11 mouse cellular contexts compared by ENCODE assay signal in genomic region chr11:88581375-88581774, GRCm38 (mm10).
DNase-seq lines count a peak whose midpoint lies in the region; ATAC-seq and TF ChIP-seq lines count a peak whose summit lies in the region.
"Had no signal": no experiment of that assay in that cellular context is flagged by ENCODE, and none has a peak within 500 bp of the region (broad histone marks: within the 10 kb centered on the region; RNA-seq: fewer than 3 reads in every experiment).

No protein-coding gene starts in this region.

- no peak overlapping the region for H3K4me3 ChIP-seq in heart, embryonic 13.5 days
- no peak overlapping the region for H3K4me3 ChIP-seq in neural tube, embryonic 11.5 days (ENCODE audit: low read depth, low read length)
- no peak overlapping the region for H3K4me3 ChIP-seq in limb, embryonic 10.5 days
- H3K4me3 ChIP-seq in stomach, embryonic 16.5 days (replicated peaks; ENCODE audit: low read length), result no peak overlapping the region
- no peak overlapping the region for H3K4me3 ChIP-seq in thymus, adult 2 months (ENCODE audit: control insufficient read depth, insufficient read depth, low read length)
- H3K4me3 ChIP-seq: limb, embryonic 15.5 days had no signal

- no peak for DNase-seq in heart, postnatal 14 days
- DNase-seq in neural tube, embryonic 11.5 days (ENCODE audit: low spot score), result no peak
- DNase-seq in neural tube, embryonic 10.5 days (ENCODE audit: extremely low spot score, low spot score), result no peak
- no peak for DNase-seq in limb, embryonic 10.5 days (ENCODE audit: low spot score)
- DNase-seq in thymus, adult 2 months, result no peak
- DNase-seq in cerebellum, adult 18-20 months, result no peak
- DNase-seq: B cell, adult 2 months; gastrocnemius, postnatal 14 days had no signal

- peaks cover 9% of the 10 kb centered on the region for H3K36me3 ChIP-seq in heart, embryonic 13.5 days
- no peaks in the 10 kb centered on the region; the same call in 1 of the 2 replicates for H3K36me3 ChIP-seq in neural tube, embryonic 11.5 days (ENCODE audit: control insufficient read depth, insufficient read depth, low read length)
- H3K36me3 ChIP-seq in limb, embryonic 10.5 days, result peaks cover 24% of the 10 kb centered on the region
- H3K36me3 ChIP-seq in stomach, embryonic 16.5 days (ENCODE audit: control insufficient read depth, insufficient read depth, low read length), result no peaks in the 10 kb centered on the region
- H3K36me3 ChIP-seq in thymus, adult 2 months (ENCODE audit: control insufficient read depth, insufficient read depth, low read length), result no peaks in the 10 kb centered on the region
- H3K36me3 ChIP-seq: limb, embryonic 15.5 days had no signal

- no peaks in the 10 kb centered on the region for H3K9me3 ChIP-seq in heart, embryonic 13.5 days
- no peaks in the 10 kb centered on the region for H3K9me3 ChIP-seq in neural tube, embryonic 11.5 days (ENCODE audit: control insufficient read depth, low read length)
- H3K9me3 ChIP-seq in limb, embryonic 10.5 days (replicated peaks), result no peaks in the 10 kb centered on the region
- no peaks in the 10 kb centered on the region for H3K9me3 ChIP-seq in stomach, embryonic 16.5 days (replicated peaks; ENCODE audit: control insufficient read depth, low read length)
- H3K9me3 ChIP-seq: limb, embryonic 15.5 days had no signal

- TF ChIP-seq POLR2A in thymus, adult 2 months (IDR thresholded peaks at IDR 0.05; ENCODE audit: control insufficient read depth, extremely low read depth, insufficient read depth, low read length, poor library complexity), result no peak

- peak overlapping the region; percentile 85 for H3K27ac ChIP-seq in heart, embryonic 13.5 days (replicated peaks)
- H3K27ac ChIP-seq in neural tube, embryonic 11.5 days (ENCODE audit: low read depth, low read length), result peak overlapping the region; percentile 94
- H3K27ac ChIP-seq in limb, embryonic 10.5 days, result peak overlapping the region; percentile 56
- 0 out of 2 replicates have a peak overlapping the region, but pooled peaks have one; percentile 44 for H3K27ac ChIP-seq in stomach, embryonic 16.5 days (ENCODE audit: low read length)
- no peak overlapping the region for H3K27ac ChIP-seq in thymus, adult 2 months (ENCODE audit: control insufficient read depth, insufficient read depth, low read length)

- ATAC-seq in heart, embryonic 13.5 days (ENCODE audit: extremely low read depth, insufficient number of reproducible peaks, low FRiP score, low TSS enrichment), result no peak
- no peak for ATAC-seq in neural tube, embryonic 11.5 days (ENCODE audit: insufficient read depth, low FRiP score, low TSS enrichment)
- no peak for ATAC-seq in stomach, embryonic 16.5 days (ENCODE audit: insufficient read depth, low FRiP score)

- H3K27me3 ChIP-seq in heart, embryonic 13.5 days (replicated peaks), result no peaks in the 10 kb centered on the region
- H3K27me3 ChIP-seq in neural tube, embryonic 11.5 days (ENCODE audit: control insufficient read depth, insufficient read depth, low read length), result no peaks in the 10 kb centered on the region
- no peaks in the 10 kb centered on the region for H3K27me3 ChIP-seq in limb, embryonic 10.5 days (ENCODE audit: low read depth, poor library complexity, severe bottlenecking)
- H3K27me3 ChIP-seq in stomach, embryonic 16.5 days (ENCODE audit: control insufficient read depth, insufficient read depth, low read length), result no peaks in the 10 kb centered on the region
- no peaks in the 10 kb centered on the region for H3K27me3 ChIP-seq in thymus, adult 2 months (ENCODE audit: control insufficient read depth, insufficient read depth, low read length)
- H3K27me3 ChIP-seq: limb, embryonic 15.5 days had no signal

- H3K9ac ChIP-seq in heart, embryonic 13.5 days, result no peak overlapping the region; the same call in 1 of the 2 replicates
- H3K9ac ChIP-seq in neural tube, embryonic 11.5 days (ENCODE audit: low read length), result no peak overlapping the region
- no peak overlapping the region for H3K9ac ChIP-seq in stomach, embryonic 16.5 days (ENCODE audit: low read length)
- H3K9ac ChIP-seq: limb, embryonic 15.5 days had no signal

- H3K4me2 ChIP-seq in heart, embryonic 13.5 days, result no peak overlapping the region
- no peak overlapping the region for H3K4me2 ChIP-seq in neural tube, embryonic 11.5 days (ENCODE audit: low read depth)
- no peak overlapping the region for H3K4me2 ChIP-seq in stomach, embryonic 16.5 days (ENCODE audit: low read depth, low read length)
- H3K4me2 ChIP-seq: limb, embryonic 15.5 days had no signal

- intact Hi-C loops in heart, postnatal 14 days (cut with DNase I), result no loop called here

- H3K4me1 ChIP-seq in heart, embryonic 13.5 days, result peaks cover 84% of the 10 kb centered on the region
- peaks cover 75% of the 10 kb centered on the region for H3K4me1 ChIP-seq in neural tube, embryonic 11.5 days (ENCODE audit: control insufficient read depth, insufficient read depth, low read length)
- H3K4me1 ChIP-seq in limb, embryonic 10.5 days, result peaks cover 90% of the 10 kb centered on the region
- peaks cover 57% of the 10 kb centered on the region for H3K4me1 ChIP-seq in stomach, embryonic 16.5 days (ENCODE audit: control insufficient read depth, insufficient read depth, low read length)
- H3K4me1 ChIP-seq in thymus, adult 2 months (replicated peaks; ENCODE audit: control insufficient read depth, insufficient read depth, low read length), result peaks cover 51% of the 10 kb centered on the region

- TF ChIP-seq CTCF in thymus, adult 2 months (IDR thresholded peaks at IDR 0.05; ENCODE audit: borderline replicate concordance, control insufficient read depth, extremely low read depth, insufficient read depth, low read length, poor library complexity), result no peak

- 63% methylated on average over 7 of the region's 7 CpGs for WGBS in heart, embryonic 13.5 days
- 77% methylated on average over 7 of the region's 7 CpGs for WGBS in neural tube, embryonic 11.5 days
- 75% methylated on average over 7 of the region's 7 CpGs for WGBS in limb, embryonic 10.5 days
- 64% methylated on average over 7 of the region's 7 CpGs for WGBS in stomach, embryonic 16.5 days
- 97% methylated on average over 7 of the region's 7 CpGs for WGBS in thymus, adult 2 months
